9 mouse cellular contexts compared by ENCODE assay signal in the genomic region with DNA sequence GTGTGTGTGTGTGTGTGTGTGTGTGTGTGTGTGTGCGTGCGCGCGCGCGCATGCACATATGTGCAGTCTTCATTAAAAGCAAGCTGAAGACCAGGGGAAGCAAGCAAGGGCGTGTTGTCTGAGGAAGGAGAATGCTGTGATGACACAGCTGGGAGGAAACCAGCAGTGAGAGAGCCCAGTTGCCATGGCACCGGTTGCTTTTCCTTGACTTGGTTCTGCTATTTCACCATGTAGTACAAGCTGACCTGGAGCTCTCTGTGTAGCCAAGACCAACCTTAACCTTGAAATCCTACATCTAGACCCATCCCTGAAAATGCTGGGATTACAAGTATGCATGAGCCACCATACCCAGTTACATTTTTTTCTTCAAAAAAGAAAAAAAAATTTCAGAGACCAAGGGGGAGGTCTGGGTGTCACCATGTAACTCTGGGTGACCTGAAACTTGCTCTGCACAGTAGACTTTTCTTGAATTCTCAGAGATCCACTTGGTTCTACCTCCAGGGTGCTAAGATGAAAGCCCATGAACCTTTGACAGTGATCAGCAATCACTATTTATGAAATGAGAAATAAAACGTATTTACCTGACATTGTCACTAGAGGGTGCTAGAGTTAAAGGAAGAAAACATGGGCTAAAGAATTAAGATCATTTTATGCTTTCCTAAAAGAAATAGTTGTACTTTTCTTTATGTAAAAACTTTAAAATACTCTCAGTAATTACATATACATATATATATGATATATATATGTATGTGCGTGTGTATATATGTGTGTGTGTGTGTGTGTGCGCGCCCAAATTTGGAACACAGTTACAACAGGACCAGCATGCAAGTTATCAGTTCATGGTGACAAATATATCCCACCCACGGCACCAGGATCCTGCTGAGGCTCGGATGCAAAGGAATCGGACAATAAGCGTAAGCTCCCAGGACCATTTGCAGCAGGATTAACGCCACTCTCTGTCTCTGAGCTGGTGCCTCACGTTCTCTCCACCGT. TPM values are rescaled to one million over a fixed set of nuclear protein-coding genes. Genes with fewer than 3 reads are reported as not detected.
DNase-seq lines count a peak whose midpoint lies in the region; ATAC-seq and TF ChIP-seq lines count a peak whose summit lies in the region.
"Had no signal": no experiment of that assay in that cellular context is flagged by ENCODE, and none has a peak within 500 bp of the region (broad histone marks: within the 10 kb centered on the region; RNA-seq: fewer than 3 reads in every experiment).

No protein-coding gene starts in this region.

- peak; percentile 41 for DNase-seq in gastrocnemius, adult 2 months
- no peak for DNase-seq in gastrocnemius, adult 18-20 months (ENCODE audit: low spot score)
- peak; percentile 44 for DNase-seq in ovary, postnatal 36 days (ENCODE audit: low spot score)
- no peak for DNase-seq in ovary, postnatal 14 days (ENCODE audit: low spot score)
- DNase-seq in kidney, adult 2 months = no peak
- DNase-seq in gastrocnemius, postnatal 25 days = no peak

- no peak overlapping the region for H3K4me3 ChIP-seq in gastrocnemius, adult 2 months
- no peak overlapping the region for H3K4me3 ChIP-seq in midbrain, embryonic 15.5 days
- H3K4me3 ChIP-seq in kidney, adult 2 months (ENCODE audit: insufficient read depth, low read depth, low read length) = no peak overlapping the region
- H3K4me3 ChIP-seq: limb, embryonic 12.5 days had no signal

- no peak for TF ChIP-seq POLR2A in kidney, adult 2 months (IDR thresholded peaks at IDR 0.05; ENCODE audit: low read depth, low read length)

- intact Hi-C loops in gastrocnemius, adult 2 months (cut with DNase I) = loop anchor here (1.0 kb wide), 1 partner anchor 153 kb away; no protein-coding TSS in a partner anchor

- H3K4me2 ChIP-seq in midbrain, embryonic 15.5 days = no peak overlapping the region
- H3K4me2 ChIP-seq: limb, embryonic 12.5 days had no signal

- TF ChIP-seq CTCF in gastrocnemius, adult 2 months (IDR thresholded peaks at IDR 0.05) = peak; percentile 83
- TF ChIP-seq CTCF in kidney, adult 2 months (conservative IDR thresholded peaks at IDR 0.05; ENCODE audit: insufficient read depth, insufficient read length, low read depth, low read length) = no peak

- peak; percentile 98 for ATAC-seq in granulocyte monocyte progenitor cell, adult 5-6 weeks (replicated peaks; ENCODE audit: poor library complexity, severe bottlenecking)
- ATAC-seq in midbrain, embryonic 15.5 days (replicated peaks) = peak; percentile 60

- WGBS in midbrain, embryonic 15.5 days = 69% methylated on average over 19 of the region's 19 CpGs
- WGBS in kidney, adult 2 months = 78% methylated on average over 19 of the region's 19 CpGs

- no peaks in the 10 kb centered on the region for H3K27me3 ChIP-seq in midbrain, embryonic 15.5 days (replicated peaks)
- H3K27me3 ChIP-seq in kidney, adult 2 months (replicated peaks; ENCODE audit: control insufficient read depth, insufficient read depth, low read length) = no peaks in the 10 kb centered on the region
- H3K27me3 ChIP-seq: limb, embryonic 12.5 days had no signal

- no peak overlapping the region for H3K9ac ChIP-seq in midbrain, embryonic 15.5 days
- H3K9ac ChIP-seq: limb, embryonic 12.5 days had no signal

- no peak overlapping the region for H3K27ac ChIP-seq in gastrocnemius, adult 2 months
- no peak overlapping the region for H3K27ac ChIP-seq in midbrain, embryonic 15.5 days
- H3K27ac ChIP-seq in kidney, adult 2 months (ENCODE audit: insufficient read depth, low read depth, low read length) = no peak overlapping the region
- H3K27ac ChIP-seq: limb, embryonic 12.5 days had no signal

- H3K4me1 ChIP-seq in midbrain, embryonic 15.5 days = no peaks in the 10 kb centered on the region
- no peaks in the 10 kb centered on the region for H3K4me1 ChIP-seq in kidney, adult 2 months (ENCODE audit: control insufficient read depth, insufficient read depth, low read length)
- H3K4me1 ChIP-seq: limb, embryonic 12.5 days had no signal

- H3K36me3 ChIP-seq in midbrain, embryonic 15.5 days (replicated peaks) = no peaks in the 10 kb centered on the region
- H3K36me3 ChIP-seq in kidney, adult 2 months (ENCODE audit: control insufficient read depth, insufficient read depth, low read length) = no peaks in the 10 kb centered on the region
- H3K36me3 ChIP-seq: limb, embryonic 12.5 days had no signal

- H3K9me3 ChIP-seq in midbrain, embryonic 15.5 days = no peaks in the 10 kb centered on the region
- H3K9me3 ChIP-seq: limb, embryonic 12.5 days had no signal

RNA-seq across cellular contexts. Expression of a gene that starts 21.2 kb away (rescaled TPM):
- total RNA-seq in gastrocnemius, adult 2 months (2021) = under 1 TPM; 0.22 to 0.36 TPM
- under 1 TPM; 0.28 to 0.34 TPM for total RNA-seq in gastrocnemius, adult 18-20 months (2021)
- total RNA-seq in granulocyte monocyte progenitor cell, adult 5-6 weeks (2014; fragmentation: Nextera tagmentation) = 5.4 and 6.9 TPM in 2 replicates
- 4.5 and 5.4 TPM in 2 replicates for total RNA-seq in granulocyte monocyte progenitor cell, adult 5-6 weeks (2017)
- 16.8 and 17.6 TPM in 2 replicates for polyA plus RNA-seq in midbrain, embryonic 15.5 days (2015; fragmentation: Nextera tagmentation; extraction: Ambion mirVana)
- polyA plus RNA-seq in kidney, adult 2 months (2012; rRNA removed) = 1.0 and 1.1 TPM in 2 replicates
- under 1 TPM; 0.26 to 0.27 TPM for total RNA-seq in gastrocnemius, postnatal 25 days (2021)

RNA-seq across cellular contexts. Expression of a gene that starts 21.3 kb away (rescaled TPM):
- 1 to 10 TPM; 3.4 to 5.7 TPM for total RNA-seq in gastrocnemius, adult 2 months (2021)
- 1 to 10 TPM; 3.3 to 4.6 TPM for total RNA-seq in gastrocnemius, adult 18-20 months (2021)
- total RNA-seq in granulocyte monocyte progenitor cell, adult 5-6 weeks (2014; fragmentation: Nextera tagmentation) = 21.7 and 34.2 TPM in 2 replicates
- total RNA-seq in granulocyte monocyte progenitor cell, adult 5-6 weeks (2017) = 31.7 and 32.0 TPM in 2 replicates
- 32.5 and 36.1 TPM in 2 replicates for polyA plus RNA-seq in midbrain, embryonic 15.5 days (2015; fragmentation: Nextera tagmentation; extraction: Ambion mirVana)
- polyA plus RNA-seq in kidney, adult 2 months (2012; rRNA removed) = 10.9 TPM in 2 replicates
- 1 to 10 TPM; 4.2 to 5.0 TPM for total RNA-seq in gastrocnemius, postnatal 25 days (2021)

Comparison
In these comparisons a context has a peak if more than half of its experiments do, and no peak if none do; other contexts are left out.
1. DNase-seq: peak in gastrocnemius, adult 2 months (single experiment) and ovary, postnatal 36 days (single experiment); none in gastrocnemius, adult 18-20 months (single experiment), ovary, postnatal 14 days (single experiment), kidney, adult 2 months (single experiment) and gastrocnemius, postnatal 25 days (single experiment).
2. RNA of a gene that starts 21.2 kb away (total RNA-seq): 4.5 to 6.9 TPM in granulocyte monocyte progenitor cell, adult 5-6 weeks; 0.22 to 0.36 TPM in gastrocnemius, adult 2 months, 0.28 to 0.34 TPM in gastrocnemius, adult 18-20 months and 0.26 to 0.27 TPM in gastrocnemius, postnatal 25 days; every median in the first group is over 4 times any median in the second.